Mouse (Mus musculus) brain, embryonic 14.5 days (tissue): ENCODE results near the gene Fat2. TPM values are rescaled to one million over a fixed set of nuclear protein-coding genes. Genes with fewer than 3 reads are reported as not detected.

Experiments used
- DNase-seq: peaks from one replicate; pipeline ENCODE4 v3.0.0-alpha.2; 2011; ENCODE audit warnings: low read depth
- CTCF ChIP-seq: fragments of 200-500 bp; IDR thresholded peaks from 2 replicates; pipeline ENCODE4 v1.5.1; 2012; ENCODE audit warnings: inconsistent platforms, mild to moderate bottlenecking, moderate library complexity, borderline replicate concordance; ENCODE audit not compliant: insufficient read depth, insufficient read length; ENCODE audit errors: extremely low read depth
- POLR2A ChIP-seq: fragments of 200-500 bp; IDR thresholded peaks from 2 replicates; pipeline ENCODE4 v1.6.1; 2012; ENCODE audit warnings: mild to moderate bottlenecking, inconsistent platforms, borderline replicate concordance; ENCODE audit not compliant: poor library complexity, insufficient read depth, insufficient read length, severe bottlenecking; ENCODE audit errors: extremely low read depth
- polyA plus RNA-seq: library from polyadenylated mRNA; depleted of rRNA; stranded (reverse); fragments of >200 nt; gene quantifications from 2 replicates; pipeline ENCODE4 v1.2.3, GENCODE M21; 2012; rRNA removed

Gene Fat2
- polyA plus RNA-seq = 0.18 and 0.51 TPM in 2 replicates

GRCm38 (mm10) chr11:55336101-55336891 is at the start of gene Fat2:
Gene Fat2 (minus strand): TSS chr11:55336564.
- DNase-seq = no peak

GRCm38 (mm10) chr11:55383463-55384045 is 47.2 kb upstream of the Fat2 start:
- no peak for DNase-seq
- TF ChIP-seq CTCF (no peak), POLR2A (no peak)

More at GRCm38 (mm10) chr11:55336101-55336891, at the start of gene Fat2:
- TF ChIP-seq POLR2A (no peak), CTCF (no peak)

GRCm38 (mm10) chr11:55380908-55381307 is 44.5 kb upstream of the Fat2 start:
- no peak for DNase-seq
- TF ChIP-seq POLR2A = no peak
- TF ChIP-seq CTCF = no peak

GRCm38 (mm10) chr11:55378371-55378770 is 42.0 kb upstream of the Fat2 start:
- TF ChIP-seq POLR2A (no peak), CTCF (no peak)
- DNase-seq = peak; percentile 86

- TF ChIP-seq CTCF (peak; percentile 56; the same call in 1 of the 2 replicates), POLR2A (no peak)
Measured at GRCm38 (mm10) chr11:55373838-55374237, 37.5 kb upstream of the Fat2 start.

GRCm38 (mm10) chr11:55373373-55373772 is 37.0 kb upstream of the Fat2 start:
- DNase-seq = no peak
- TF ChIP-seq CTCF = no peak
- no peak for TF ChIP-seq POLR2A

More at GRCm38 (mm10) chr11:55373838-55374237, 37.5 kb upstream of the Fat2 start:
- DNase-seq = no peak

- DNase-seq = peak; percentile 4
- no peak for TF ChIP-seq POLR2A
- no peak for TF ChIP-seq CTCF
Measured at GRCm38 (mm10) chr11:55372001-55372400, 35.6 kb upstream of the Fat2 start.

GRCm38 (mm10) chr11:55369093-55369471 is 32.7 kb upstream of the Fat2 start:
- TF ChIP-seq POLR2A = no peak
- TF ChIP-seq CTCF = no peak
- peak; percentile 6 for DNase-seq

- no peak for TF ChIP-seq CTCF
- TF ChIP-seq POLR2A = no peak
- no peak for DNase-seq
Measured at GRCm38 (mm10) chr11:55368388-55369092, 32.2 kb upstream of the Fat2 start.

GRCm38 (mm10) chr11:55367783-55368182 is 31.4 kb upstream of the Fat2 start:
- TF ChIP-seq CTCF (no peak), POLR2A (no peak)
- peak; percentile 20 for DNase-seq

- no peak for DNase-seq
- no peak for TF ChIP-seq POLR2A
- no peak for TF ChIP-seq CTCF
Measured at GRCm38 (mm10) chr11:55365840-55366239, 29.5 kb upstream of the Fat2 start.
